Mouse (Mus musculus) cortical plate, adult 2 months (tissue): Measurements from ENCODE around the gene Tep1. TPM values are rescaled to one million over a fixed set of nuclear protein-coding genes. Genes with fewer than 3 reads are reported as not detected.

ENCODE experiments used
- H3K27ac ChIP-seq: fragments of 200-500 bp; 2 replicates; pipeline ENCODE4 v1.5.1; 2012; ENCODE audit warnings: low read length, control low read depth, inconsistent platforms; ENCODE audit not compliant: insufficient read depth
- H3K4me1 ChIP-seq: fragments of 200-500 bp; 2 replicates; pipeline ENCODE4 v1.6.1; 2011; ENCODE audit warnings: low read length; ENCODE audit not compliant: control insufficient read depth, insufficient read depth
- H3K4me3 ChIP-seq: fragments of 200-500 bp; 2 replicates; pipeline ENCODE4 v1.5.1; 2011; ENCODE audit warnings: mild to moderate bottlenecking, low read length, control low read depth; ENCODE audit not compliant: insufficient read depth
- CTCF ChIP-seq: fragments of 200-500 bp; IDR thresholded peaks from 2 replicates; pipeline ENCODE4 v1.5.1; 2011; ENCODE audit warnings: mild to moderate bottlenecking, control low read depth, low read length; ENCODE audit not compliant: insufficient read depth; ENCODE audit errors: extremely low read depth
- POLR2A ChIP-seq: fragments of 200-500 bp; IDR thresholded peaks from 2 replicates; pipeline ENCODE4 v1.6.1; 2011; ENCODE audit warnings: mild to moderate bottlenecking, low read length, control low read depth; ENCODE audit not compliant: insufficient read depth; ENCODE audit errors: extremely low read depth
- polyA plus RNA-seq: library from polyadenylated mRNA; depleted of rRNA; stranded (reverse); fragments of >200 nt; gene quantifications from 2 replicates; pipeline ENCODE4 v1.2.3, GENCODE M21; 2012

Tep1 gene
- polyA plus RNA-seq, 1 experiment: 4.4 TPM

- no peaks in the 10 kb centered on the region for H3K4me1 ChIP-seq
- no peak overlapping the region for H3K27ac ChIP-seq
- no peak for TF ChIP-seq CTCF
- no peak for TF ChIP-seq POLR2A
- H3K4me3 ChIP-seq: peak overlapping the region; percentile 42
These were observed 25.8 kb upstream of the Tep1 start for GRCm38 (mm10) chr14:50895985-50896746.

- Histone ChIP-seq H3K27ac (no peak overlapping the region), H3K4me3 (no peak overlapping the region; the same call in 1 of the 2 replicates), H3K4me1 (no peaks in the 10 kb centered on the region)
- TF ChIP-seq POLR2A (no peak), CTCF (no peak)
These were observed 25.0 kb upstream of the Tep1 start for GRCm38 (mm10) chr14:50895407-50895806.

GRCm38 (mm10) chr14:50892541-50893459 is 22.4 kb upstream of the Tep1 start:
- Histone ChIP-seq H3K4me3 (no peak overlapping the region), H3K4me1 (no peaks in the 10 kb centered on the region), H3K27ac (no peak overlapping the region)
- TF ChIP-seq CTCF (no peak), POLR2A (no peak)

GRCm38 (mm10) chr14:50892091-50892490 is 21.7 kb upstream of the Tep1 start:
- Histone ChIP-seq H3K27ac (no peak overlapping the region), H3K4me1 (no peaks in the 10 kb centered on the region), H3K4me3 (no peak overlapping the region)
- TF ChIP-seq CTCF (no peak), POLR2A (no peak)

GRCm38 (mm10) chr14:50891621-50892020 is 21.3 kb upstream of the Tep1 start:
- H3K4me3 ChIP-seq: no peak overlapping the region
- H3K27ac ChIP-seq: no peak overlapping the region
- no peaks in the 10 kb centered on the region for H3K4me1 ChIP-seq
- no peak for TF ChIP-seq POLR2A
- TF ChIP-seq CTCF: no peak

DNA sequence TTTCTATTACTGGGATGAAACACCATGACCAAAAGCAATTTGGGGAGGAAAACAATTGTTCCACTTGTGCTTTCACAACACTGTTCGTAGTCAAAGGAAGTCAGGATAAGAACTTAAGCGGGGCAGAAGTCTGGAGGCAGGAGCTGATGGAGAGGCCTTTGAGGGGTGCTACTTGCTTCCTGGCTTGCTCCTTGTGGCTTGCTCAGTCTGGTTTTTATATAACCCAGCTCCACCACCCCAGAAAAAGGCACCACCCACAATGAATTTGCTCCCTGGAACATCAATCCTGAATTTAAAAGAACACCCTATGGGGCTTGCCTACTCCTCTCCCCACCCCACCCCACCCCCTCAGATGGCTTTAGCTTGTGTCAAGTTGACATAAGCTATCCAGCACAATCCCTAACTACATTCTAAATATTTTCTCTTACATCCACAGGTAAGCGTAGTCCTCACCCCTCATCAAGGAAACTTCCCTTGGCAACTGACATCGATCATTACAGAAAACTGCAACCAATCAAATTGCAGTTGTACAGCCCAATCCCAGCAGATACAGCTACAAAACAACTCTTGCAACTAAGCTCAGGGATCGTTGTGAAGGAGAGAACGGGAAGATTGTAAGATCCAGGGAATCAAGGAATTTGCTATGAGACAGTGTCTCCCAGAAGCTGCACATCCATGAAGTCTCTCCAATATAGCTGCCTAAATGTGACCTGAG is 6.0 kb upstream of the Tep1 start:
- no peak overlapping the region for H3K4me3 ChIP-seq
- H3K27ac ChIP-seq: no peak overlapping the region
- H3K4me1 ChIP-seq: no peaks in the 10 kb centered on the region; the same call in 1 of the 2 replicates
- TF ChIP-seq POLR2A (no peak), CTCF (no peak)

GRCm38 (mm10) chr14:50875591-50876230 is 5.4 kb upstream of the Tep1 start:
- H3K4me3 ChIP-seq: no peak overlapping the region
- TF ChIP-seq CTCF (no peak), POLR2A (no peak)
- no peaks in the 10 kb centered on the region; the same call in 1 of the 2 replicates for H3K4me1 ChIP-seq
- no peak overlapping the region for H3K27ac ChIP-seq

- Histone ChIP-seq H3K27ac (no peak overlapping the region), H3K4me1 (no peaks in the 10 kb centered on the region; the same call in 1 of the 2 replicates), H3K4me3 (no peak overlapping the region)
- no peak for TF ChIP-seq POLR2A
- no peak for TF ChIP-seq CTCF
These were observed 4.8 kb upstream of the Tep1 start for GRCm38 (mm10) chr14:50875175-50875574.

GRCm38 (mm10) chr14:50871284-50871683 is 924 bp upstream of the Tep1 start:
- Histone ChIP-seq H3K4me1 (no peaks in the 10 kb centered on the region), H3K27ac (no peak overlapping the region), H3K4me3 (no peak overlapping the region; the same call in 1 of the 2 replicates)
- TF ChIP-seq CTCF (no peak), POLR2A (no peak)
